Mouse (Mus musculus) hematopoietic stem cell, adult 5-6 weeks (primary cell): ENCODE data around the gene Ube2b. TPM values are rescaled to one million over a fixed set of nuclear protein-coding genes. Genes with fewer than 3 reads are reported as not detected.

ENCODE experiments used
- ATAC-seq, 2 experiments: fragments of 125-278 bp in 1 of 2; replicated peaks in 1 of 2; 2 replicates each; pipeline ENCODE4 v1.8.0; 2016 to 2017; ENCODE audit warnings: inconsistent platforms in 2 of 2, mild to moderate bottlenecking in 2 of 2, moderate number of reproducible peaks in 2 of 2, low read depth in 1 of 2, moderate TSS enrichment in 1 of 2; ENCODE audit not compliant: low FRiP score in 2 of 2, poor library complexity in 2 of 2, severe bottlenecking in 2 of 2, insufficient read depth in 1 of 2, low TSS enrichment in 1 of 2
- total RNA-seq: library from RNA; stranded (forward); fragments of 172-1452, 232-1000 nt; gene quantifications from 2 replicates; pipeline ENCODE4 v1.2.3, GENCODE M21; 2017

The Ube2b gene
- total RNA-seq, 1 experiment from 2014 or later = 136 TPM

- ATAC-seq = no peak
Measured at GRCm38 (mm10) chr11:51945548-51945947, 55.0 kb downstream of the Ube2b start.

GRCm38 (mm10) chr11:51944239-51944638 is 56.3 kb downstream of the Ube2b start:
- no peak for ATAC-seq

- no peak for ATAC-seq
Measured at GRCm38 (mm10) chr11:51943500-51943841, 57.1 kb downstream of the Ube2b start.

- no peak for ATAC-seq
Measured at GRCm38 (mm10) chr11:51942602-51943499, 57.7 kb downstream of the Ube2b start.

- no peak for ATAC-seq
Measured at GRCm38 (mm10) chr11:51940511-51940955, 60.0 kb downstream of the Ube2b start.

- no peak for ATAC-seq
Measured at GRCm38 (mm10) chr11:51939590-51939955, 61.0 kb downstream of the Ube2b start.

GRCm38 (mm10) chr11:51938817-51939589 is 61.6 kb downstream of the Ube2b start:
- peak; percentile 83 to 87 for ATAC-seq

- no peak for ATAC-seq
Measured at GRCm38 (mm10) chr11:51937361-51937781, 63.2 kb downstream of the Ube2b start.

- peak in 1 of 2 experiments; percentile 19; a peak in 1 of 4 replicates for ATAC-seq
Measured at GRCm38 (mm10) chr11:51935636-51936434, 64.7 kb downstream of the Ube2b start.

Other genes with a start within 250 kb of the Ube2b start
- gene Sec24a, start 237.1 kb downstream of the Ube2b start, total RNA-seq = 7.1 and 8.4 TPM in 2 replicates
- gene Sar1b, start 237.1 kb downstream of the Ube2b start, total RNA-seq = 35.1 and 50.3 TPM in 2 replicates
- 16.3 and 17.0 TPM in 2 replicates for gene Jade2, start 143.1 kb downstream of the Ube2b start, total RNA-seq
- gene Cdkn2aipnl, start 33.1 kb downstream of the Ube2b start, total RNA-seq = 47.6 and 63.6 TPM in 2 replicates
- 7.8 and 12.5 TPM in 2 replicates for gene Cdkl3, start 3.5 kb upstream of the Ube2b start, total RNA-seq
- gene Ppp2ca, start 97.9 kb upstream of the Ube2b start, total RNA-seq = 119 and 138 TPM in 2 replicates
- gene Olfr1373, start 144.8 kb upstream of the Ube2b start, total RNA-seq = not detected in 2 replicates
- not detected in 2 replicates for gene Olfr1371, start 213.2 kb upstream of the Ube2b start, total RNA-seq
- gene Skp1a, start 231.2 kb upstream of the Ube2b start, total RNA-seq = 351 and 360 TPM in 2 replicates